Mouse (Mus musculus) hematopoietic multipotent progenitor cell, adult 10-12 weeks (in vitro differentiated cells): Measurements from ENCODE around the gene Tomm7. TPM values are rescaled to one million over a fixed set of nuclear protein-coding genes. Genes with fewer than 3 reads are reported as not detected.

Experiments
- polyA plus RNA-seq: library from polyadenylated mRNA; stranded (reverse); fragments of >175 nt; gene quantifications from 2 replicates; pipeline ENCODE4 v1.2.3, GENCODE M21; 2012; ENCODE audit warnings: low replicate concordance

The Tomm7 gene
- polyA plus RNA-seq = 1.5 and 16.4 TPM in 2 replicates

GRCm38 (mm10) chr5:23843674-23844530, at the start of gene Tomm7:
Gene Tomm7, minus strand, starts transcription at chr5:23844161.

Other genes starting within 250 kb of the Tomm7 start
- 9.7 and 10.7 TPM in 2 replicates for gene Srpk2, start 159.5 kb downstream of the Tomm7 start, polyA plus RNA-seq
- gene Pus7, start 60.5 kb downstream of the Tomm7 start, polyA plus RNA-seq = 2.7 and 6.1 TPM in 2 replicates
- 5.6 and 7.0 TPM in 2 replicates for gene Rint1, start 56.5 kb downstream of the Tomm7 start, polyA plus RNA-seq
- 1.5 and 6.3 TPM in 2 replicates for gene Fam126a, start 186.5 kb upstream of the Tomm7 start, polyA plus RNA-seq